Mouse (Mus musculus) spleen, adult 2 months (tissue): ENCODE measurements at regions not wholly inside any gene's neighbourhood (a gene's known extent, or its start where the extent isn't known, plus 50 kb on each side); places are given as distances from the start of the nearest gene placed in this dataset.

Source experiments
- CTCF ChIP-seq: fragments of 200-500 bp; IDR thresholded peaks from 2 replicates; pipeline ENCODE4 v1.5.1; 2011; ENCODE audit warnings: mild to moderate bottlenecking, inconsistent platforms; ENCODE audit not compliant: insufficient read depth, insufficient read length, insufficient replicate concordance; ENCODE audit errors: extremely low read depth
- POLR2A ChIP-seq: fragments of 200-500 bp; IDR thresholded peaks from 2 replicates; pipeline ENCODE4 v1.6.1; 2011; ENCODE audit warnings: low read depth, low read length, inconsistent platforms

GRCm38 (mm10) chr7:125263756-125264155, 180.7 kb upstream of the Kdm8 start:
- no peak for TF ChIP-seq POLR2A
- TF ChIP-seq CTCF: no peak
